Mouse (Mus musculus) Patski (cell line): ENCODE results near the gene M1ap. TPM values are rescaled to one million over a fixed set of nuclear protein-coding genes. Genes with fewer than 3 reads are reported as not detected.

Experiments
- ATAC-seq: fragments of 100-300 bp; one replicate; pipeline ENCODE4 v1.8.0; 2021
- CTCF ChIA-PET: fragments of 350-600 bp; sonication (Branson Sonifier 250); formaldehyde crosslinking; loops from one replicate; lab custom pipeline; 2022; ENCODE audit warnings: inconsistent platforms; lab: Charles Lee
- POLR2A ChIA-PET: fragments of 350-600 bp; sonication (Branson Sonifier 250); formaldehyde crosslinking; loops from one replicate; lab custom pipeline; 2022; ENCODE audit warnings: antibody characterized with exemption, inconsistent platforms; lab: Charles Lee
- DNase-seq: peaks from one replicate; pipeline ENCODE4 v3.0.0-alpha.2; 2011; ENCODE audit warnings: low read depth, low spot score
- H3K27me3 ChIP-seq: fragments of 371-371 bp; one replicate; pipeline ENCODE4 v1.5.1; 2021
- CTCF ChIP-seq: fragments of 100-300 bp; IDR thresholded peaks from one replicate; pipeline ENCODE4 v1.5.1; 2021
- in situ Hi-C: fragments of 300-500 bp; cut with MboI; formaldehyde crosslinking; loops from 3 replicates; pipeline ENCODE4 v1.11.1; 2018; ENCODE audit warnings: low pct_unique_long_range_greater_than_20kb, mixed read lengths
- polyA plus RNA-seq: library from polyadenylated mRNA; unstranded; gene quantifications from one replicate; pipeline ENCODE4 v1.2.3, GENCODE M21; 2021

Gene M1ap
- polyA plus RNA-seq, 1 experiment from 2014 or later: not detected

GRCm38 (mm10) chr6:83031111-83031510 lies 84.4 kb downstream of the M1ap start:
- CTCF ChIA-PET: interaction anchor here (2.6 kb wide), 1 partner anchor 34 kb away, joined by 10 read pairs; no protein-coding TSS in a partner anchor
- in situ Hi-C loops: no loop called here
- POLR2A ChIA-PET: interaction anchor here (0.9 kb wide), 1 partner anchor 8 kb away, joined by 3 read pairs; no protein-coding TSS in a partner anchor
- DNase-seq: no peak
- no peak for TF ChIP-seq CTCF
- H3K27me3 ChIP-seq: no peaks in the 10 kb centered on the region
- no peak for ATAC-seq

- no peak for TF ChIP-seq CTCF
- CTCF ChIA-PET: interaction anchor here (0.6 to 2.6 kb wide), 4 partner anchors 22 to 69 kb away, joined by 3 to 10 read pairs (median 4); partner anchors contain the start of genes Ccdc142 and Gm42688
- in situ Hi-C loops: no loop called here
- DNase-seq: no peak
- ATAC-seq: no peak
- POLR2A ChIA-PET: interaction anchor here (0.5 to 1.4 kb wide), 3 partner anchors 21 to 35 kb away, joined by 3 read pairs; no protein-coding TSS in a partner anchor
- no peaks in the 10 kb centered on the region for H3K27me3 ChIP-seq
Measured at GRCm38 (mm10) chr6:83031921-83032590, 85.4 kb downstream of the M1ap start.

GRCm38 (mm10) chr6:83032769-83033191 lies 86.1 kb downstream of the M1ap start:
- TF ChIP-seq CTCF: no peak
- POLR2A ChIA-PET: interaction anchor here (0.6 to 1.4 kb wide), 4 partner anchors 20 to 195 kb away, joined by 3 to 12 read pairs (median 4); no protein-coding TSS in a partner anchor
- peak; percentile 37 for ATAC-seq
- no peak for DNase-seq
- CTCF ChIA-PET: interaction anchor here (0.6 to 2.6 kb wide), 4 partner anchors 21 to 68 kb away, joined by 3 to 10 read pairs (median 4); partner anchors contain the start of genes Ccdc142 and Gm42688
- in situ Hi-C loops: no loop called here
- H3K27me3 ChIP-seq: no peaks in the 10 kb centered on the region

DNA sequence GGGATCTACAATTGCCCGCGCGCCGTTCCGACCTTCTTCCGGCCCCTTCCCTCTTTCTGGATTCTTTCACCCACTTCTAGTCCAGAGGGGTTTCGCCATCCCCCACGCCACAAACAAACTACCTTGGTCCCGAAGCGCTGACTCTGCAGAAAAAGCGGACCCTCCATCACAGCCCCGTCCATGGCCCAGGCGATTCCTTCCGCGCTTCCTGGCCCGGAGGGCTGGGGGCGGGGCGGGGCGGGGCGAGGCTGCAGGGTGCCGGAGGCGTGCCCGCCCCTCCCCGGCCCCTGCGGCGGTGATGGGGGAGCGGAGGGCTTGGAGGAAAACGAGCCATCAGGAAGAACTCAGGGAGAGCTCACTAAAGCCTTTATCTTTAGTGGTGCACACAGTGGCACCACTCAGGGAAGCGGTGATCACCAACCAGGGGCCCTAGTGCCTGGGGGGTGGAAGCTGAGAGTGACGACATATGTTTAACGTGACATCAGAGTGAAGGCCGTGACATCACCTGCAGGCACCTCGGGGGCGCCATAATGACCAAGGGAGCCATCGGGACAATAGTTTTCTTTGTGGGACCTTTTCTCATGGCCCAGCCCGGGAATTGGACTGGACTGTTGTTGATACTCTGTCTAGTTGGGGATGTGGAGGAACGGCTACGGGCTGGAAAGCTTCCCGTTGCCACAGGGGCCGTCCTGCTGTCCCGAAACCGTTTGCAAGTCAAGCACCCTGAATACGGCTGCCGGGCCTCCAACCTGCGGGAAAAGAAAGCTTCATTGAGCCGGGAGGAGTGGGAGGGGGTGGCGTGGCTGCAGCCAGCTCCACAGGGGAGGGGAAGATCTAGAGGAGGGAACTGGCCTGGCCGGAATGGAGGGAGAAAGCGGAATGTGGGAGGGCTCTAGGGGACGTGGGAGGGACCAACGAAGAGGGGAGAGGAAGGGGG lies 86.8 kb downstream of the M1ap start, which contains the start of the genes Dok1 and Loxl3:
Gene Dok1 (minus strand): TSS at position 223 of the 937 bp plus-strand sequence.
Gene Loxl3 (plus strand): TSS at position 925 of the 937 bp plus-strand sequence.
- ATAC-seq (peak; percentile 58), DNase-seq (no peak)
- CTCF ChIA-PET: interaction anchor here (1.0 to 2.6 kb wide), 4 partner anchors 20 to 68 kb away, joined by 3 to 10 read pairs (median 4); partner anchors contain the start of genes Ccdc142 and Gm42688
- in situ Hi-C loops: no loop called here
- no peak for TF ChIP-seq CTCF
- no peaks in the 10 kb centered on the region for H3K27me3 ChIP-seq
- POLR2A ChIA-PET: interaction anchor here (0.6 to 1.4 kb wide), 4 partner anchors 20 to 194 kb away, joined by 3 to 12 read pairs (median 4); no protein-coding TSS in a partner anchor

GRCm38 (mm10) chr6:83034463-83035055 lies 87.9 kb downstream of the M1ap start:
- POLR2A ChIA-PET: no interaction called here
- no peaks in the 10 kb centered on the region for H3K27me3 ChIP-seq
- in situ Hi-C loops: no loop called here
- DNase-seq (no peak), ATAC-seq (no peak)
- CTCF ChIA-PET: interaction anchor here (1.2 kb wide), 1 partner anchor 38 kb away, joined by 4 read pairs; no protein-coding TSS in a partner anchor
- TF ChIP-seq CTCF: no peak

- CTCF ChIA-PET: no interaction called here
- DNase-seq (no peak), ATAC-seq (no peak)
- POLR2A ChIA-PET: interaction anchor here (0.6 kb wide), 1 partner anchor 139 kb away, joined by 4 read pairs; no protein-coding TSS in a partner anchor
- TF ChIP-seq CTCF: no peak
- H3K27me3 ChIP-seq: no peaks in the 10 kb centered on the region
- in situ Hi-C loops: no loop called here
Measured at GRCm38 (mm10) chr6:83037188-83037587, 90.5 kb downstream of the M1ap start.

DNA sequence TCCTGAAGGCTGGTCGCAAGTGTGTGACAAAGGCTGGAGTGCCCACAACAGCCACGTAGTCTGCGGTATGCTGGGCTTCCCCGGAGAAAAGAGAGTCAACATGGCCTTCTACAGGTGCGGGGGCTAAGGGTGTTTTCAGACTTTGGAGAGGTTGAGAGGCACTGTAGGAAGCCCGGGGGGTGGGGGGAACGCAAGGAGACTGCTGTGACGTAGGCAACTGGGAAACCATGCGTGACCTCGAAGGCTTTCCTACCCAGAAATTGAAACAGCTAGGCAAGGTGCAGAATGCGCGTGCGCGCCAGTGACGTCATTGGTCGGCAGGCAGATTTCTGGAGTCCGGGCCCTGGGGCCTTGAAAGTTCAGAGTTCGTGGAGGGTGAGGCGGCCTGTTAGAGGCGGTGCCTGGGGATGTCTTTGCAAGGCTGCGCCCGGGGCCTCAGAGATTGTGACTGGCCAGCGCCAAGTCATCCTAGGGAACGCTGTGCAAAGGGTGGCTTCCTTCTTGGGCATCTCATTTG lies 91.9 kb downstream of the M1ap start:
- no peak for ATAC-seq
- POLR2A ChIA-PET: interaction anchor here (0.8 kb wide), 1 partner anchor 43 kb away, joined by 3 read pairs; no protein-coding TSS in a partner anchor
- TF ChIP-seq CTCF: no peak

GRCm38 (mm10) chr6:83040601-83041000 lies 93.9 kb downstream of the M1ap start:
- H3K27me3 ChIP-seq: no peaks in the 10 kb centered on the region
- POLR2A ChIA-PET: no interaction called here
- TF ChIP-seq CTCF: no peak
- CTCF ChIA-PET: interaction anchor here (1.5 kb wide), 1 partner anchor 44 kb away, joined by 3 read pairs; no protein-coding TSS in a partner anchor
- in situ Hi-C loops: no loop called here
- no peak for DNase-seq
- no peak for ATAC-seq

More for the DNA sequence above, 91.9 kb downstream of the M1ap start:
- DNase-seq: no peak
- CTCF ChIA-PET: no interaction called here
- in situ Hi-C loops: no loop called here
- H3K27me3 ChIP-seq: no peaks in the 10 kb centered on the region

DNA sequence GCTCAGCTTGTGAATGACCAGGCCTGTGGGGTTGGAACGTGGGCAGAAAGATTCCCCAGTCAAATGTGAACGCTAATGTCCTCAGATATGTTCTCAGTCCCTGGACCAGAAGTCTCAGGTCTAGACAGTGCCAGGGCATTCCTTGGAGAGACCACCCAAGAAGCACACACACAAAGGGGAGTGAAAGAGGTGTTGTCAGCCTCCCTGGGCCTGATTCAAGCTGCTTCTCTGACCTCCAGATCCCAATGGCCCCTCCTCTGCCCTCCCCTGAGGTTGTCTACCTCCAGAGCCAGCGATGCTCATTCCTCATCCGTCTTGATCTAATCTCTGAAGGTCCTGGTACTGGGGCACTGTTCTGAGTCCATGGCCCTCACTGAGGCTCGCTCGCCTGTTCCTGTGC lies 96.9 kb downstream of the M1ap start:
- POLR2A ChIA-PET: no interaction called here
- DNase-seq: no peak
- no peak for ATAC-seq
- CTCF ChIA-PET: no interaction called here
- TF ChIP-seq CTCF: no peak
- H3K27me3 ChIP-seq: no peaks in the 10 kb centered on the region
- in situ Hi-C loops: no loop called here
